Mouse (Mus musculus) ES-E14 (cell line): ENCODE measurements around the gene Sparc.

Source experiments
- HCFC1 ChIP-seq: IDR thresholded peaks from 2 replicates; pipeline ENCODE4 v1.6.1; 2012; ENCODE audit warnings: low read length, inconsistent platforms, borderline replicate concordance; ENCODE audit not compliant: insufficient read depth
- MAFK ChIP-seq: IDR thresholded peaks from 2 replicates; pipeline ENCODE4 v1.6.1; 2014; ENCODE audit warnings: mild to moderate bottlenecking, low read depth, low read length, inconsistent platforms; ENCODE audit not compliant: insufficient read depth

GRCm38 (mm10) chr11:55419296-55419677 lies 3.7 kb downstream of the Sparc start:
- TF ChIP-seq HCFC1 (no peak), MAFK (no peak)
